Mouse (Mus musculus) myocyte (in vitro differentiated cells): ENCODE measurements around the gene Slc9a5.

Experiments used
- MYOD1 ChIP-seq, 3 experiments: IDR thresholded peaks; one replicate each; pipeline ENCODE4 v1.6.1; 2011; ENCODE audit warnings: control low read depth in 2 of 3, low read depth in 2 of 3, mild to moderate bottlenecking in 2 of 3, moderate library complexity in 1 of 3; ENCODE audit not compliant: insufficient read length in 2 of 3, control insufficient read depth in 1 of 3
- POLR2A ChIP-seq: IDR thresholded peaks from one replicate; pipeline ENCODE4 v1.6.1; 2011; ENCODE audit warnings: low read depth, mild to moderate bottlenecking, control low read depth, moderate library complexity; ENCODE audit not compliant: insufficient read length
- POLR2AphosphoS2 ChIP-seq: IDR thresholded peaks from one replicate; pipeline ENCODE4 v1.6.1; 2011; ENCODE audit warnings: low read depth, control low read depth; ENCODE audit not compliant: insufficient read length

- TF ChIP-seq POLR2A = no peak
- TF ChIP-seq MYOD1 (IDR thresholded peaks at IDR 0.05; ENCODE audit: control insufficient read depth in 1 of 3, insufficient read length in 2 of 3, low read depth in 2 of 3) = no peak
- no peak for TF ChIP-seq POLR2AphosphoS2
These were observed 24.4 kb downstream of the Slc9a5 start, which contains the start of gene Plekhg4 for GRCm38 (mm10) chr8:105373032-105373431.
